Mouse (Mus musculus) B cell, adult 2 months (primary cell): Measurements from ENCODE around the gene Zc3h18.

Source experiments
- DNase-seq, 2 experiments: peaks; one replicate each; pipeline ENCODE4 v3.0.0; 2022

The Zc3h18 gene

DNA sequence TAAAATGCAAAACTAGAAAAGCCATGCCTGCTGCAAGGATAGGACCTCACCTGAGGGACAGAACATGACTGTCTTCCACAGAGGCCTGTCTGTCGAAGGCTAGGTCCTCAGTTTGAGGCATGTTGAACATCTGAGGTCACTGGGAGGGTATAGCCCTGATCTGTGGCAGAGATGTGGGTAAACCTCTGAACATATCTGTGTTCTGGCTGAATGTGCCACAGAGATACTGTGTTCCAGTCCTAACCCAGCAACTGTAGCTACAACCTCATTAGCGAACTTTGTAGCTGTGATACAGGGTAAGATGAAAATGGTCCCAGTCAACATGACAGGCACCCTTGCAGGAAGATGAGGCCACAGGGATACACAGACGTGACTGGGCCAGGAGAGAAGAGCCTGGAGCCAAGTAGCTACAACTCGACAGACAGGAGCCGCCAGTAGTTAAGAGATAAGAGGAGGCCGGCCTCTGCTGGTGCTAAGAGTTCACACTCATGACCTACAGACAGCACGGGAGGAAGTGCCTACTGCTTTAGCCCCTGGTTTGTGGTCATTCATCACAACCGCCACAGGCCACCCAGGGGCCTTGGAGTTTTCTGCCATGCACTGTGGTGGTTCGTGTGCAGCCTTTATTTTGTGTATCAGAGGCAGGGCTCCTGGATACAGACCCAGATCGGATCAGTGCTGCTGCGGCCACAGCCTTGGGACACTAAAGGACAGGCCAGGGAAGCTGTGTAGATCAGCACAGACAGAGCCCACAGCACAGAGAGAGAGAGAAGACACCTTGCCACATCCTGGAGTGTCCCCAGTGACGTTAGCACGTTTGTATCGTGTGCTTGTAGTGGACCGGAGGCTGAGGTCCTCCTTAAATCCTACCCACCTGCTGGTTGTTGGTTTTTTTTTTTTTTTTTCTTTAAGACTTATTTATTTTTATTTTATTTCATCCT, 26.8 kb upstream of the Zc3h18 start:
- DNase-seq = no peak

DNA sequence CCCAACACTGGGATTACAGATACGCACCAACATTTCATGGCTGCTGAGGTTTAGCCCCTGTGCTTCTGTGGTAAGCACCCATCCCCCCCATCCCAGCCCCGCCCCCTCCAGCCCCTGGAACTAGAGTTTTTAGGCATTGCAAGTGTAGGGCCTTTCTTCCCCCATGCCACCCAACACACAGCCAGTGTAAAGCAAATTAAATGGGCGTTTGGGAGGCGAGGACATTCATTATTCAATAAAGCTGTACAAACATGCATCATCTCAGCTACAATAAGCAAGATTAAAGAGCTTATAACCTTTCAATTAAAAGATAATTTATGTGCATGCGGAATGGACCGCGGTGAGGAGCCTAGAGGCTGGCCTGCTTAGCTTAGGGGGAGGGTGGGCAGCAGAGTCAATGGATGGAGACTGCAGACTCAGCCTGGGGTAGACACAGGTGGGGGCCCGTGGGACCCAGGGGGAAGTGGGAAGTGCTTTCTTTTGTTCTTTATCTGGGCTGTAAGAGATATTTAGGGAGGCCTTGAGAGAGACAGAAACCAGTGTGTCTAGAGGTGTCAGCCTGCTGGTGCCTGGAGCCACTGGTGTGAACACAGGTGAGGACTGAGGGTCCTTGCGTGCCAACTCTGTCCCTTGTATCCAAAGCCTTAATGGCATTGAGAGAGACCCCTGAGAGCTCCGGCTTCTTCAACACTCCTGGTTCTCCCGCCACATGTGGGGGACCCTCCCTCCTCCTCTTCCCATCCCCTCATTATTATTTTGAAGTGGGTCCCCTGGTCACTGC, 25.9 kb upstream of the Zc3h18 start:
- DNase-seq = no peak

- DNase-seq = no peak
Measured at GRCm38 (mm10) chr8:122354157-122354556, 22.3 kb upstream of the Zc3h18 start.

- no peak for DNase-seq
Measured at GRCm38 (mm10) chr8:122355642-122356606, 20.5 kb upstream of the Zc3h18 start.

DNA sequence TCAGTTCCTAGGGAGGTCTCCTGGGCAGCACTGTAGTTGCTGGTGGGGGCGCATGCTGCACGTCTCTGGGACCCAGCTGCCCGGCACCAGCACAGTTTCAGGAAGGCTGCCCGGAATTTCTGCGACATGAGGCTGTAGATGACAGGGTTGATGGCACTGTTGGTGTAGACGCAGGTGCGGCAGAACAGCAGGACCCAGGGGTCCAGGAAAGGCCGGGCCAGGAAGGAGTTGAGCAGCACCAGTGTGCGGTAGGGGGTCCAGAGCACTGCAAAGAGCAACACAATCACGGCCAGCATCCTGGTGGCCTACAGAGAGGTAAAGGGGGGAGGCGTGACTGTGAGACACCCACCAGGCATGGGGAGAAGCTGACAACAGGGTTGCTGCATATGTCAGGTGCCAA, 19.2 kb upstream of the Zc3h18 start:
- no peak for DNase-seq

DNA sequence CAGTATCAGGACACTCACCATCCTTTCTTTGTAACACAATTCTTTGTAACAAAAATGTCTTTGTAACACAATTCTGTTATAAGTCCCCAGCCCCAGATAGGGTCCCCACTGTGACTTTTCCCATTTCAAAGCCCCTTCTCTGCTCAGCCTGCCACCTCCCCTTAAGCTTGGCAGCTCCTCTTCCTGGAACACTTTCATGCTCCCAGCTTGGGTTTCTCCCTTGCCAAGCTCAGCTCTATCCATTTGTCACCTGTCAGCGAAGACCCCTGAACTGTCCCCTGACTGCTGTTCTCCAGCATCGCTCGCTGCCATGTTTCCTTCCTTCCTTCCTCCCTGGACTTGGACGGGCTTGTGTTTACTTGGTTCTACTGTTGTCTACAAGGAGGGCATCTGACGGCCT, 18.8 kb upstream of the Zc3h18 start:
- no peak for DNase-seq

DNA sequence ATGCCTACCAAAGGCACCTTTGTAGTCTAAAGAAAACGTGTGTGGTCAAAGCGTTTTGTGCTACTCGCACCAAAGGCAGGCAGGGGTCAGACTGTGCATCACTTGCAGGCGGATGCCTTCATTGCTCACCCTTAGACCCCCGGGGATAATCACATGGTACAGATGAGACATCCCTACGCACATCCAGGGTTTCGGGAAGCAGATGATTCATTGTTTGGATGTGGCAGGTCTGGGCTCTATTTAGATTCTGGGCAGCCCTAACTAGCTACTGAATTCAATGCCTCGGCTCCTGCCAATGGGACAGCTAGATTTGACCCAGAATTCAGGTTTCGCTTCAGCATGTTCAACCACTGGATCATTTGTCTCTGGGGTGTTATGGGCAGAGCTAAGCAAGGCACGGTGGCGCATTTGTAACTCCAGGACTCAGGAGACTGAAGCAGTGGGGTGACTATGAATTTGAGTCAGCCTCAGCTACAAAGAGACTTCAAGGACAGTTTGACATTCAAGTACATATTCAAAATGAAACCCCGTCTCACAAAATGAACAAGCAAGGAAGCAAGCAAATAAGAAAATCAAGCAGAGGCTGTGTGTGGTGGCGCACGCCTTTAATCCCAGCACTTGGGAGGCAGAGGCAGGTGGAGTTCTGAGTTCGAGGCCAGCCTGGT, 17.2 kb upstream of the Zc3h18 start:
- DNase-seq = no peak

DNA sequence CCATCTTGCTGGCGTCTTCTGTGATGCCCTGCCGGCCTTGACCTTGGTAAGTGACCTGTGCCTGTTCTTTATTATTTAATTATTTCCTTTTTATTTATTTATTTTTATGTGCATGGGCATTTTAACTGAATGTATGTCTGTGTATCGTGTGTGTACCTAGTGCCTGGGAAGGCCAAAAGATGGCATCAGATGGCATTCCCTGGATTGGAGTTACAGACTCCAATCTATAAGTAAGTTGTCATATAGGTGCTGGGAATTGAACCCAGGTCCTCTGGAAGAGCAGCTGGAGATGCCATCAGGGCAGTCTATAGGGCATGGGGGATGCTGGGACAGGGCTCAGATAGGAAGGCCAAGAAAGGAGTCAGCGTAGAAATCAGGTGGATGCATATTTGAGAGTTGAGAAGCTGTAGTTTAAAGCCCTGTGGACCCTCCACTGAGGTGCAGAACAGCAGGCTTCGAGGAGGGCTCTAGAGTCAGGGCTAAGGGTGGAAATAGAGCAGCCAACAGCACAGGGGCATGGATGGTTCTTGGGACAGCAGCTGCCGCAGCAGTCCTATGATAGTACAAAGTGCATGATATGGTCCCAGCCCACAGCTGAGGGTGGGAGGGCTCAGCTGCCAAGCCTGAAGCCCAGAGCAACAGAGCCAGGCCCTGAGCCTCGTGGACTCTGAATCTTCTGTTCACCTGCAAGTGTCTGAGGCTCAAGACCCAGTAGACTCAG, 15.6 kb upstream of the Zc3h18 start, which contains the start of gene Trhr2:
Gene Trhr2, minus strand, starts transcription at position 51 of the 721 bp plus-strand sequence.
- DNase-seq = no peak

- no peak for DNase-seq
Measured at GRCm38 (mm10) chr8:122362271-122362670, 14.1 kb upstream of the Zc3h18 start.

GRCm38 (mm10) chr8:122362967-122363366, 13.4 kb upstream of the Zc3h18 start:
- DNase-seq = no peak

DNA sequence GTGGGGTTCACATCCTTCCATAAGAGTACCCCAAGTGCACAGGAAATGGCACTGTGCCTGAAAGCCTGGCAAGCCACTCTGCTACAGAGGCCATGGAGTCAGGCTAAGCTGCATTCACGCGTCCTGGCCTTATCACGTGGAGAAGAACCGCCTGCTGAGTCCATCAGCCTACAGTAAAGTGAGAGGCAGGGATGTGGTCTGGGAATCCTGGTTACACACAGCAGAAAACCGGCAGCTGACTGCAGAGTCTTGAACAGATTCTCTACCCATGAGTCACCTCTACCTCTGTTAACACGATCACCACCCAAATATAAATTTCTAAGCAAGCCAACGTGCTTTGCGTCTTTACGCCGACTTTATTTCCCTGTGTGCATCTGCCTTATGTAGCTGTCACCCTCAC, 7.9 kb upstream of the Zc3h18 start:
- DNase-seq = no peak

DNA sequence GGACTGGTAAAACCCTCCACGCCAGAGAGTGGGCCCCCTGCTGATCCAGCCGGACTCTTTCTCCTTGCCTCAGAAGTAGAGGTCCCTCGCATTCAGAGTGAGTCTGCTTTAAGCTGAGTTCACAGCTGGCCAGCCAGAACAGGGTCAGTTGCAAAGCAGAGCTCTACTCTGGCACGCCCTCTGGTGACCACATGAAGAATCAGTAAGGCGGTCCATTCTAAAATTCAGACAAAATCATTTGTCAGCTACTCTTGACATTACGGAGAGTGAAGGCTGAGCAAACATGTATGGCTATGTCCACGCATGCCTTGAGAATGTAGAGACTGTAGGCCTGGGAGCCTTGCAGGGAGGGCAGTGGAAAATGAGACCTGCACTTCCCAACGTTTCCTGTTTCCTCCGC, 6.7 kb upstream of the Zc3h18 start:
- peak; percentile 66 to 67 for DNase-seq

DNA sequence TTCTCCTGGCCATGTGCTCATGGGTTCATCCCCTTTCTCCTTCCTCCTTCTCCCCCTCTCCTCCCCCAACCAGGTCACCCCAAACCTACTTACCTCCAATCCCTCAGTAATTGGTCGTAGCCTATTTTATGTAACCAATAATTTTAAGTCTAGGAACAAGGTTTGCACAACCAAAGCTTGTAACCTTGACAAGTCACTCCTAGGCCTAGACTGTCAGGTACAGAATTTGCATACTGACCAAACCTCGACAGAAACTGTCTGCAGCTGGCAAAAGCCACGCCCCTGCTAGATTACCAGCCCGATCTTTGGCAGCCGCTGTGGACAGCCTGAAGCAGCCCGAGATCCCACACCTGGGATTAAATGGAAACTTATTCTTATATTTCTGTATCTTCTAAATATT, 4.7 kb upstream of the Zc3h18 start:
- no peak for DNase-seq

DNA sequence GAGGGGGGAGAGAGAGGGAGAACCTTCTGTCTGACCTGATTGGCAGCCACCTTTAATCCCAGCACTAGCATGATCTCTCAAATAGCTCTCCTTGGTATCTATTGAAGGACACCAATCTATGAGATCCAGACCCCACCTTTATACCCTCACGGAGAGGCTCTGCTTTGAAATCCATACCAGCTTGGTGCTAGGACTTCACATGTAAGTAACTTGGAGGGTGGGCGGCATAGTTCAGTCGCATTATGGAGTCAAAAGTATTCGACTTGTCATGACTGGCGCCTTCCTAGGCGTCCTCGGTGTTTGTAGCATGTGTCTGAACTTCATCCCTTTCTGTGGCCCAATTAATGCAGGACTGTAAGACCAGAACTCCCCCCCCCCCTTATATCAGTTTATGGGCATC, 1.1 kb upstream of the Zc3h18 start:
- no peak for DNase-seq

- no peak for DNase-seq
Measured at GRCm38 (mm10) chr8:122375751-122376364, 551 bp upstream of the Zc3h18 start.

DNA sequence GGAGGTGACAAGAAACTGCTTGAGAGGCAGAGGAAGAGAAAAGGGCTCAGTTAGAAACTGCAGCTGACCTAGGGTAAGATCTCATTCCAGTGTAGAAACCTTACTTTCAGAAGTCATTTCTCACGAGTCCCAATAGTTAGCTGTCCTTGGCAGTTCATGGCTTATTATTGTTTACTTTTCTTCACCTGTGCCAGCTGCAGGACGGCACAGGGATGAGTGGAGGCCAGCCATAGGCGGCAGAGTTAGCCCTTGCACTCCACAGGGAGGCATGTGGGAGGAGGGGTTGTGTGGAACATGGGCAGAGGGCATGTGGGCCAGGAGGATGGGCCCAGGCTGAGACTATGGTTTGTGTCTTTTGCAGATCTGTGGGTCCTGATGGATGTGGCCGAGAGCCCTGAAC, 6.6 kb downstream of the Zc3h18 start:
- DNase-seq = no peak

DNA sequence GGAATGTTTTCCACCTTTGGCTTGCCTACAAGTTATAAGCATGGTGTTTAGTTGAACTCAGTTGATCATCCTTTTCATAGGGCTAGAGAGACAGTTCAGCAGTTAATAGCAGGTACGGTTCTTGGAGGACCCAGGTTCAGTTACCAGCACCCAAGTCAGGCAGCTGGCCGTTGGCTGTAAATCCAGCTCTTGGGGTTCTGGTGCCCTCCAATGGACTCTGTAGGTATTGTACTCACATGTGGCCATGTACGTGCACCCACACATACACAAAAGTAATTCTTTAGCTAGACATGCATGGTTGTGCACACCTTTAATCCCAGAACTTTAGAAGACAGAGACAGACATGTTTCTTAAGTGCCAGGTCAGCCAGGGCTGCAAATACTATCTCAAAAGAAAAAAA, 12.9 kb downstream of the Zc3h18 start:
- peak in 1 of 2 experiments; percentile 16 for DNase-seq

DNA sequence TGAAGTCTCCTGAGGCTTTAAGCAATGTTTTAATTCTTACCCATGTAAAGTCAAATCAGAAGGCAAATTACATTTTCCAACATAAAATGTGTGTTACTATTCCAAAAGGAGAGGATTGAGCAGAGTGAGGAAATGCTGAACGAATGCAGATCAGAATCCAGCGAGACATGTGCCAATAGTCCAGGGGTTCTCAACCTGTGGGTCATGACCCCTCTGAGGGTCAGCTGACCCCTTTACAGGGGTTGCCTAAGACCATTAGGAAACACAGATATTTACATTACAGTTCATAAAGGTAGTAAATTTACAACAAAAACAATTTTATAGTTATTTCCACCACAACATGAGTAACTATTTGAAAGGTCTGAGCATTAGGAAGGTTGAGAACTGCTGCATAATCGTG, 14.3 kb downstream of the Zc3h18 start:
- DNase-seq = no peak

DNA sequence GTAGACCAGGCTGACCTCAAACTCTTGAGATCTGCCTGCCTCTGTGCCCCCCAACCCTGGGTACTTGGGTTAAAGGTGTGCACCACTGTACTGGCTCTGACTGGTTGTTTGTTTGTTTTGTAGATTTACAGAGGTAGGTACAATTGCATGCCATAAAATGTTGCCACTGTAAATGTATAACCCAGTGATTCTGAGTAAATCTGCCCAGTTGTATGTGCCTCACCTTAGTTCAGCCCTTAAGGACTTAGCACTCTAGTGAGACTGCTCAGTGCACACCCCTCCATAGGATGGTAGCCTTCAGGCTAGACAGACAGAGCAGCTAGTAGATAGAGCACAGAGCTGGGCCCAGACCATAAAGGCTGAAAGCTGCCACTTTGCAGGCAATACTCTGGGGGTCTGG, 17.3 kb downstream of the Zc3h18 start:
- no peak for DNase-seq

- DNase-seq = no peak
Measured at GRCm38 (mm10) chr8:122395291-122395690, 18.9 kb downstream of the Zc3h18 start.

GRCm38 (mm10) chr8:122398186-122398585, 21.8 kb downstream of the Zc3h18 start:
- DNase-seq = no peak
